In the genomic region with DNA sequence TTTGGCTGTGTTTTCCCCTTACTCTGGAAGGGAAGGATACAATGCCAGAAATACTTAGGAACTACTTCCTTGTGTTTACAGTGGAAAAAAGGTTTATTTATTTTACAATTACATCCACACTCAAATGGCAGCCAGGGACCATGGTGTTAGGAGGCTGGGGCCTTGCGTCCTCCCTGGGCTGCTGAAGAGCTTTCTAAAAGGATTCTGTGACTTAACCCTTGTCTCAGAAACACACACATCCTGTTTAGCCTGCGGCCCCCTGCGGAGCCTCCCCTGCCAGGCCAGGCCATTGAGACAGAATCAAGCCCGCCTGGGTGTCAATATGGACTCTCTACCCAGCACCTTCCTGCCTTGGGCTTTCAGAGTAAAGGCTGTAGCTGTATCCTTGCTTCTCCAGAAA, we compare ENCODE assay signal across 24 mouse cellular contexts. TPM values are rescaled to one million over a fixed set of nuclear protein-coding genes. Genes with fewer than 3 reads are reported as not detected.
A peak's percentile ranks its signal among the peaks of the same experiment; 100 is the strongest.
DNase-seq lines count a peak whose midpoint lies in the region; ATAC-seq and TF ChIP-seq lines count a peak whose summit lies in the region.
"Had no signal": no experiment of that assay in that cellular context is flagged by ENCODE, and none has a peak within 500 bp of the region (broad histone marks: within the 10 kb centered on the region; RNA-seq: fewer than 3 reads in every experiment).

No protein-coding gene starts in this region.

- H3K27ac ChIP-seq in lung, embryonic 14.5 days (ENCODE audit: low read depth): 0 out of 2 replicates have a peak overlapping the region, but pooled peaks have one; percentile 21
- H3K27ac ChIP-seq in midbrain, embryonic 11.5 days (ENCODE audit: low read depth, low read length): no peak overlapping the region
- no peak overlapping the region for H3K27ac ChIP-seq in midbrain, embryonic 16.5 days (ENCODE audit: low read length)
- H3K27ac ChIP-seq: embryonic facial prominence, embryonic 13.5 days; gastrocnemius, adult 2 months; limb, embryonic 13.5 days; liver, embryonic 12.5 days had no signal

- H3K4me3 ChIP-seq in lung, embryonic 14.5 days (ENCODE audit: low read depth, low read length): no peak overlapping the region
- no peak overlapping the region for H3K4me3 ChIP-seq in midbrain, embryonic 11.5 days (ENCODE audit: low read depth, low read length)
- no peak overlapping the region for H3K4me3 ChIP-seq in midbrain, embryonic 16.5 days (ENCODE audit: low read depth, low read length)
- H3K4me3 ChIP-seq: embryonic facial prominence, embryonic 13.5 days; erythroblast, embryonic 14.5 days; gastrocnemius, adult 2 months; limb, embryonic 13.5 days; liver, embryonic 12.5 days had no signal

- H3K4me2 ChIP-seq in lung, embryonic 14.5 days: no peak overlapping the region
- no peak overlapping the region for H3K4me2 ChIP-seq in midbrain, embryonic 11.5 days
- no peak overlapping the region for H3K4me2 ChIP-seq in midbrain, embryonic 16.5 days (ENCODE audit: low read length)
- H3K4me2 ChIP-seq: embryonic facial prominence, embryonic 13.5 days; limb, embryonic 13.5 days; liver, embryonic 12.5 days had no signal

- no peak overlapping the region for H3K9ac ChIP-seq in lung, embryonic 14.5 days
- no peak overlapping the region for H3K9ac ChIP-seq in midbrain, embryonic 11.5 days (ENCODE audit: low read length)
- H3K9ac ChIP-seq in midbrain, embryonic 16.5 days (ENCODE audit: low read depth, low read length): no peak overlapping the region
- H3K9ac ChIP-seq: embryonic facial prominence, embryonic 13.5 days; limb, embryonic 13.5 days; liver, embryonic 12.5 days had no signal

- peak; percentile 0 for DNase-seq in cerebellum, adult 11 months
- no peak for DNase-seq in cerebellum, adult 9-10 months
- peak; percentile 86 for DNase-seq in heart, adult 11 months
- DNase-seq in heart, adult 9 months (ENCODE audit: low spot score in 2 of 2): no peak
- peak; percentile 55 for DNase-seq in lung, embryonic 14.5 days
- DNase-seq in lung, postnatal 36 days: no peak
- DNase-seq in midbrain, embryonic 11.5 days (ENCODE audit: low spot score, missing footprints): peak; percentile 54
- DNase-seq: adrenal gland, adult 8-10 months; cerebellum, postnatal 10 days; embryo, embryonic 11 days; gastrocnemius, adult 2 months; kidney, adult 18-20 months; layer of hippocampus, adult 9-11 months had no signal

- ATAC-seq in lung, embryonic 14.5 days (ENCODE audit: insufficient read depth): no peak
- no peak for ATAC-seq in midbrain, embryonic 11.5 days (ENCODE audit: low FRiP score)
- no peak for ATAC-seq in midbrain, embryonic 16.5 days
- ATAC-seq: activated CD4-positive, CD25-positive, alpha-beta regulatory T cell, adult 4 months; forebrain, embryonic 14.5 days; liver, embryonic 12.5 days had no signal

- WGBS in lung, embryonic 14.5 days: 28% methylated on average over 4 of the region's 4 CpGs
- WGBS in midbrain, embryonic 11.5 days: 60% methylated on average over 4 of the region's 4 CpGs
- WGBS in midbrain, embryonic 16.5 days: 59% methylated on average over 4 of the region's 4 CpGs

- no peaks in the 10 kb centered on the region for H3K27me3 ChIP-seq in lung, embryonic 14.5 days (ENCODE audit: insufficient read depth, low read length)
- no peaks in the 10 kb centered on the region for H3K27me3 ChIP-seq in midbrain, embryonic 11.5 days (ENCODE audit: control insufficient read depth, insufficient read depth, low read length)
- no peaks in the 10 kb centered on the region for H3K27me3 ChIP-seq in midbrain, embryonic 16.5 days (ENCODE audit: control insufficient read depth, insufficient read depth, low read depth, low read length)
- H3K27me3 ChIP-seq: embryonic facial prominence, embryonic 13.5 days; limb, embryonic 13.5 days; liver, embryonic 12.5 days had no signal

- no peaks in the 10 kb centered on the region for H3K36me3 ChIP-seq in lung, embryonic 14.5 days (ENCODE audit: insufficient read depth)
- H3K36me3 ChIP-seq in midbrain, embryonic 11.5 days (ENCODE audit: control insufficient read depth, insufficient read depth, low read length): no peaks in the 10 kb centered on the region
- H3K36me3 ChIP-seq in midbrain, embryonic 16.5 days (ENCODE audit: control insufficient read depth, insufficient read depth, low read length): no peaks in the 10 kb centered on the region
- H3K36me3 ChIP-seq: embryonic facial prominence, embryonic 13.5 days; limb, embryonic 13.5 days; liver, embryonic 12.5 days had no signal

- no peaks in the 10 kb centered on the region for H3K9me3 ChIP-seq in lung, embryonic 14.5 days (ENCODE audit: low read depth, low read length)
- no peaks in the 10 kb centered on the region for H3K9me3 ChIP-seq in midbrain, embryonic 11.5 days (ENCODE audit: control insufficient read depth, low read length)
- no peaks in the 10 kb centered on the region for H3K9me3 ChIP-seq in midbrain, embryonic 16.5 days (replicated peaks; ENCODE audit: control insufficient read depth, low read length, poor library complexity, severe bottlenecking)
- H3K9me3 ChIP-seq: embryonic facial prominence, embryonic 13.5 days; limb, embryonic 13.5 days; liver, embryonic 12.5 days had no signal

- H3K4me1 ChIP-seq in lung, embryonic 14.5 days (ENCODE audit: insufficient read depth): peaks cover 14% of the 10 kb centered on the region
- peaks cover 4% of the 10 kb centered on the region for H3K4me1 ChIP-seq in midbrain, embryonic 11.5 days (ENCODE audit: control insufficient read depth, insufficient read depth, low read length)
- H3K4me1 ChIP-seq in midbrain, embryonic 16.5 days (ENCODE audit: control insufficient read depth, insufficient read depth, low read length): peaks cover 9% of the 10 kb centered on the region

- no peak for TF ChIP-seq CTCF in lung, embryonic 14.5 days (IDR thresholded peaks at IDR 0.05; ENCODE audit: low read depth)

RNA-seq across cellular contexts. Expression of a gene that starts 2.9 kb away (rescaled TPM):
- polyA plus RNA-seq in lung, embryonic 14.5 days (2014; fragmentation: Nextera tagmentation; extraction: Ambion mirVana): 0.37 TPM in 1 of 2 replicates, not detected in the other
- 0.90 and 1.5 TPM in 2 replicates for polyA plus RNA-seq in midbrain, embryonic 11.5 days (2014; fragmentation: Nextera tagmentation; extraction: Ambion mirVana)
- polyA plus RNA-seq in midbrain, embryonic 16.5 days (2015; fragmentation: Nextera tagmentation; extraction: Ambion mirVana): 1.4 and 1.9 TPM in 2 replicates
- polyA plus RNA-seq: activated CD4-positive, CD25-positive, alpha-beta regulatory T cell, adult 4 months; erythroblast, embryonic 14.5 days; heart, postnatal 0 days; kidney, embryonic 16.5 days; limb, embryonic 13.5 days; liver, embryonic 12.5 days; small intestine, adult 2 months; thymus, postnatal 0 days had no signal

RNA-seq across cellular contexts. Expression of a gene that starts 25.4 kb away (rescaled TPM):
- polyA plus RNA-seq in lung, embryonic 14.5 days (2014; fragmentation: Nextera tagmentation; extraction: Ambion mirVana): 41.7 and 48.1 TPM in 2 replicates
- 19.8 and 20.7 TPM in 2 replicates for polyA plus RNA-seq in midbrain, embryonic 11.5 days (2014; fragmentation: Nextera tagmentation; extraction: Ambion mirVana)
- 29.3 and 33.2 TPM in 2 replicates for polyA plus RNA-seq in midbrain, embryonic 16.5 days (2015; fragmentation: Nextera tagmentation; extraction: Ambion mirVana)

RNA-seq across cellular contexts. Expression of a gene that starts 54.7 kb away (rescaled TPM):
- 260 and 265 TPM in 2 replicates for polyA plus RNA-seq in lung, embryonic 14.5 days (2014; fragmentation: Nextera tagmentation; extraction: Ambion mirVana)
- polyA plus RNA-seq in midbrain, embryonic 11.5 days (2014; fragmentation: Nextera tagmentation; extraction: Ambion mirVana): 250 and 266 TPM in 2 replicates
- 145 and 156 TPM in 2 replicates for polyA plus RNA-seq in midbrain, embryonic 16.5 days (2015; fragmentation: Nextera tagmentation; extraction: Ambion mirVana)

Comparison
In these comparisons a context has a peak if more than half of its experiments do, and no peak if none do; other contexts are left out.
1. DNase-seq: peak in cerebellum, adult 11 months (single experiment), heart, adult 11 months (single experiment), lung, embryonic 14.5 days (single experiment) and midbrain, embryonic 11.5 days (single experiment); none in cerebellum, adult 9-10 months (single experiment), heart, adult 9 months (0 of 2) and lung, postnatal 36 days (single experiment).